ENCODE assay signal across 11 mouse cellular contexts in genomic region chr6:112778211-112778610, GRCm38 (mm10).
DNase-seq lines count a peak whose midpoint lies in the region; ATAC-seq lines count a peak whose summit lies in the region.
"Had no signal": no experiment of that assay in that cellular context is flagged by ENCODE, and none has a peak within 500 bp of the region (broad histone marks: within the 10 kb centered on the region; RNA-seq: fewer than 3 reads in every experiment).

No protein-coding gene starts in this region.

- intact Hi-C loops in left cerebral cortex, postnatal 4 days (cut with DNase I): no loop called here
- intact Hi-C loops in left cerebral cortex, postnatal 25 days (cut with DNase I): loop anchor here (5.0 kb wide), 2 partner anchors 61 to 104 kb away; no protein-coding TSS in a partner anchor

- peak; percentile 84 for ATAC-seq in frontal cortex, adult (ENCODE audit: low TSS enrichment)
- ATAC-seq: forebrain, embryonic 15.5 days had no signal

- no peak for DNase-seq in frontal cortex, postnatal 14 days (ENCODE audit: low spot score in 2 of 2)
- peak; percentile 39 for DNase-seq in left cerebral cortex, adult 11 months (ENCODE audit: low spot score)
- no peak for DNase-seq in left cerebral cortex, postnatal 4 days
- DNase-seq in brain, adult 2 months (ENCODE audit: low read depth, low spot score): peak; percentile 88
- peak; percentile 37 to 91 for DNase-seq in left cerebral cortex, postnatal 25 days (ENCODE audit: low spot score in 2 of 2)
- no peak for DNase-seq in thymus, postnatal 0 days (ENCODE audit: low spot score)
- DNase-seq in cerebellum, postnatal 36 days: no peak
- DNase-seq: cerebellum, postnatal 25 days; lung, postnatal 10 days had no signal

Comparison
In these comparisons a context has a peak if more than half of its experiments do, and no peak if none do; other contexts are left out.
1. DNase-seq: peak in left cerebral cortex, adult 11 months (single experiment), brain, adult 2 months (single experiment) and left cerebral cortex, postnatal 25 days (2 of 2); none in frontal cortex, postnatal 14 days (0 of 2), left cerebral cortex, postnatal 4 days (single experiment), thymus, postnatal 0 days (single experiment) and cerebellum, postnatal 36 days (0 of 2).